Mouse (Mus musculus) kidney, postnatal 25 days (tissue): Measurements from ENCODE around the gene C1qtnf9.

Experiments used
- DNase-seq, 2 experiments: peaks; one replicate each; pipeline ENCODE4 v3.0.0; 2021; ENCODE audit warnings: mixed read lengths in 2 of 2

The C1qtnf9 gene

DNA sequence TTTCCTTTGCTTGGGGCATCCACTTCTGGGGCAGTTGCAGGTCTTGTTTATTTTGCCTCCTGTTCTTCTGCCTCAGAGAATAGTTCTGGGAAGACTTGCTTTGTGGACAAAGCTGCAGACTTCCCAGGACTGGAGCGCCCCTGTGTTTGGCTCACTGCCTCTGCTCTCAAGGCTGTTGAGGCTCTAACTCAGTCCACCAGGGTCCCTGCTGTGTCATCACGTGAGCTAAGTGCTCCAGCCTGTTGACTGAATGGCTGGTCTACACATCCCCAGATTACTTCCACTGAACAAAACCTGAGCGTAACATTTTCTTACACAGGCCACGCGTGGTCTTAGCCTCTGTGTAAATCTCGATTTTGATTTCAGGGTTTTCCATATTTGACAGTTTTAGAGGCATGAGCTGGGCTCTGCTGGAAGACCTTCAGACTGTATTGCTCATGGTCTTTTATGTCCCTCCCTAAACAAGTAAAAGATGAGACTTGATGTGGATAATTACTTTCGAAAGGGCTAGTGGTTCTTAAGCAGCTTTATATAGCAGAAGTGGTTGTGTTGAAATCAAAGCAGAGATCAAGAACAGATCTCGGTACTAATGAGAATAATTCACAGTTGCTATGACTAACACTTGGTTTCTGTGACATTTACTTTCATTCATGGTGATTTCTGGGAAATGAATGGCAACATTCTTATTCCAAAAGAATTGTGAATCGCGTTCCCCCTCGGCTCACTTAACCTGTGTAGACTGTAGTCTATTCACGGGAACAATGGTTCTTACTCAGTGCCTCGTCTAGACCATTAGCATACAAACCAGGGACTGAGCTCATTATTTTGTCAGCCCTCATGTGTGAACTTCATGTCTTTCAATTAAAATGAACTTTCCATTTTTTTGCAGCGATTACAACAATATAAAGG, 14.8 kb upstream of the C1qtnf9 start:
- no peak for DNase-seq

- DNase-seq, result no peak
Measured at GRCm38 (mm10) chr14:60753801-60754126, 14.2 kb upstream of the C1qtnf9 start.

GRCm38 (mm10) chr14:60754656-60755055, 13.3 kb upstream of the C1qtnf9 start:
- DNase-seq, result peak; percentile 40 to 81

DNA sequence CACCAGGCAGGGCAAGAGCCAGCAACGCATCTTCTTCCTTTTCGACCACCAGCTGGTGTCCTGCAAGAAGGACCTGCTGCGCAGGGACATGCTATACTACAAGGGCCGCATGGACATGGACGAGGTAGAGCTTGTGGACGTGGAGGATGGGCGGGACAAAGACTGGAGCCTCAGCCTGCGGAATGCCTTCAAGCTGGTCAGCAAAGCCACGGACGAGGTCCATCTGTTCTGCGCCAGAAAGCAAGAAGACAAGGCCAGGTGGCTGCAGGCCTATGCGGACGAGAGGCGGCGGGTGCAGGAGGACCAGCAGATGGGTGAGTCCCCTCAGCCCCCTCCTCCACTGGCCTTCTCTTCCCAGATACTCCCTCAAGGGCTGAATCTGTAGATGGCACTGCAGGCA, 11.7 kb upstream of the C1qtnf9 start:
- DNase-seq, result no peak

DNA sequence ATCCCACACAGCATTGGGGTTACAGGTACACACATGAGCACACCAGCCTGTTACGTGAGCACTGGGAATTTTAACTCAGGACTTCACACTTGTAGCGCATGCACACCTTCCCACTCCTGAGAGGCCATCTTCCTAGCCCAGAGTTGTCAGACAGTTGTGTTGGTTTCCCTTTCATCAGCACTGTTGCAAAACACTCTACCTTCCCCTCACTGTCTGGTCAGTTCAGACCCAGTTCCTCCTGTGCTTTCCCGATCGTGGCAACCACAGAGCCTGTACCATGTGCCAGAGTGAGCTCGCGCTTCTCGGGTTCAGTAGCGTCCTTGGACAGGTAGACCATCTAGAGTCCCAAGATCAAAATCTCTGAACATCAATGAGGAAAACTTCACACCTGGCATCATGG, 10.7 kb upstream of the C1qtnf9 start:
- no peak for DNase-seq

GRCm38 (mm10) chr14:60757722-60758121, 10.2 kb upstream of the C1qtnf9 start:
- no peak for DNase-seq

GRCm38 (mm10) chr14:60759097-60759496, 8.8 kb upstream of the C1qtnf9 start:
- no peak for DNase-seq

DNA sequence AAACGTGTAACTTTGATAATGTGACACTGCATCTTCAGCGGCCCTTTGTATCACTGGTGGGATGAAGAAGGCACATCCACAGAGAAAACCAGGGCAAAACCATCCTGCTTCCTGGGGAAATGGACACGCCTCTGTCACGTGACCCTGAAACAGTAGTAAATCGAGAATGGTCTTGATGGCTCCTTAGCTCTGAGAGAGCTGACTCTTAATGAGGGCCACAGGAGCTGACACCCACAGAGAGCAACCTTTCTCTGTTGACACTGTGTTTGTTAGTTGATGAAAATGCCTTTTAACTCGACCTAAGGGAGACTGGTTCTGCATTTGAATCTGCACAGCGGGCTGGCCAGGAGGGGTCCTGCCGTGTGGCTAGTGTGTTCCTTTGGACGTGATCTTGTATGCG, 6.1 kb upstream of the C1qtnf9 start:
- no peak for DNase-seq

DNA sequence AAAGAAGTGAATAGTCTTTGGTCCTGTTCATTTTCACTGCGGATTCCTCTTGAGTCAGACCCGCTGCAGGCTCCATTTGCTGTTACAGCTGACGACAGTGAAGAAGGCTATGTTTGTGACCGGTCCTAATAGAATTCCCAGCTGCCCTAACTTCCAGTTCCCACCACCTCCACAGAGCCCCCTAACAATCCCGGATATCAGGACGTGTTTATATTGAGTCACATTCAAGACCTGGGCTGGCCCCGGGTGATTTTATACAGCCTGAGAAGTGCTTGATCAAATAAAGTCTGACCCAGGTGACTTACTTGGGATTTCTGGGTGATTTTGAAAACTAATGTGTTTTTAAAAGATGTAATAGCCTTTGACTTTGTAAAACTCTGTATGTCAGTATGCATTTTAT, 5.2 kb upstream of the C1qtnf9 start:
- DNase-seq, result no peak

- no peak for DNase-seq
Measured at GRCm38 (mm10) chr14:60763746-60764145, 4.2 kb upstream of the C1qtnf9 start.

- no peak for DNase-seq
Measured at GRCm38 (mm10) chr14:60764526-60764925, 3.4 kb upstream of the C1qtnf9 start.

DNA sequence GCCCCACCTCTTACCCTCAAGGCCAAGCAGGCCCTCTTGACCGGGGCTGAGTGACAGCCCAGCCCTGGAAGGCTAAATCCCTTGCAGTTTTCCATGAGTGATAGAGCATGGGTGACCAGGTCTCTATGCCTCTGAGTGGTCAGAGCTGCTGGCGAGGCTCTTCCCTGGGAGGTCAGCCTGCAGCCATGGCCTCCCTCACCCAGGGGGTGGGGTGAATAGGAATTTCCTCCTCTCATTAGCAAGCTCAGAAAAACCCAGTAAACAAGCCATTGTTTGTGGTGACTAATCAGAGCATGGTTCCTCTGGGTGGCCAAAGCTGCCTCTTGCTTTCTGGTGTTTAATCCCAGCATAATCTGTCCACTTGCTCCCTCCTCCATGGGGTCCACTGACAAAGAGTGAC, 2.9 kb upstream of the C1qtnf9 start:
- DNase-seq, result peak in 1 of 2 experiments; percentile 56

GRCm38 (mm10) chr14:60769340-60769739, 1.4 kb downstream of the C1qtnf9 start:
- no peak for DNase-seq

GRCm38 (mm10) chr14:60770594-60770993, 2.7 kb downstream of the C1qtnf9 start:
- no peak for DNase-seq

DNA sequence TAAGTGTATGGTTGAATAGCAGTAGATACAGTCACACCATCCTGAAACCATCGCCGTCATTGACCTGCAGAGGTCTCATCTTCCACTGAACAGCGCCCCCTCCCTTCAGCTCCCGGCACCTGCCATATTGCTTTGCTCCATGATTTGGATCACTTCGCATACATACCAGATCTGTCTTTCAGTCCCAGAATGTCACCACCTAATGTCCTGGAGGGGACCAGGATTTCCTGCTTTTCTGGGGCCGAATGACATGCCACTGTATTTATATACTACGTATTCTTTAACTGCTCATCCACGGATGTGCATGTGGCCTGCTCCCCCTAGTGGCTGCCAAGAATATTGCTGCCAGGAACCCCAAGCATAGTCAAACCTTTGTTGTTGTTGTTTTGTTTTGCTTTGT, 3.1 kb downstream of the C1qtnf9 start:
- DNase-seq, result peak; percentile 67 to 76

GRCm38 (mm10) chr14:60773476-60773875, 5.5 kb downstream of the C1qtnf9 start:
- DNase-seq, result no peak

- peak in 1 of 2 experiments; percentile 13 for DNase-seq
Measured at GRCm38 (mm10) chr14:60776521-60776920, 8.6 kb downstream of the C1qtnf9 start.

GRCm38 (mm10) chr14:60777485-60777919, 9.6 kb downstream of the C1qtnf9 start:
- DNase-seq, result peak in 1 of 2 experiments; percentile 26

DNA sequence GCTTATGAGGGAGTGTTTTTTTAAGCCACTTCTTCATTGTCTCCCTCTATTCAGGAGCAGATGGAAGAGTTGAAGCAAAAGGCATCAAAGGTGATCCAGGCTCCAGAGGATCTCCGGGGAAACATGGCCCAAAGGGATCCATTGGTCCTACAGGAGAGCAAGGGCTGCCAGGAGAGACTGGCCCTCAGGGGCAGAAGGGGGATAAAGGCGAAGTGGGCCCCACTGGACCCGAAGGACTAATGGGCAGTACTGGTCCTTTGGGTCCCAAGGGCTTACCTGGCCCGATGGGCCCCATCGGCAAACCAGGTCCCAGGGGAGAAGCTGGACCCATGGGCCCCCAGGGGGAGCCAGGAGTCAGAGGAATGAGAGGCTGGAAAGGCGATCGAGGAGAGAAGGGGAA, 11.3 kb downstream of the C1qtnf9 start:
- DNase-seq, result peak in 1 of 2 experiments; percentile 25

GRCm38 (mm10) chr14:60782121-60782656, 14.3 kb downstream of the C1qtnf9 start:
- DNase-seq, result no peak

- DNase-seq, result no peak
Measured at GRCm38 (mm10) chr14:60783196-60783595, 15.3 kb downstream of the C1qtnf9 start.

DNA sequence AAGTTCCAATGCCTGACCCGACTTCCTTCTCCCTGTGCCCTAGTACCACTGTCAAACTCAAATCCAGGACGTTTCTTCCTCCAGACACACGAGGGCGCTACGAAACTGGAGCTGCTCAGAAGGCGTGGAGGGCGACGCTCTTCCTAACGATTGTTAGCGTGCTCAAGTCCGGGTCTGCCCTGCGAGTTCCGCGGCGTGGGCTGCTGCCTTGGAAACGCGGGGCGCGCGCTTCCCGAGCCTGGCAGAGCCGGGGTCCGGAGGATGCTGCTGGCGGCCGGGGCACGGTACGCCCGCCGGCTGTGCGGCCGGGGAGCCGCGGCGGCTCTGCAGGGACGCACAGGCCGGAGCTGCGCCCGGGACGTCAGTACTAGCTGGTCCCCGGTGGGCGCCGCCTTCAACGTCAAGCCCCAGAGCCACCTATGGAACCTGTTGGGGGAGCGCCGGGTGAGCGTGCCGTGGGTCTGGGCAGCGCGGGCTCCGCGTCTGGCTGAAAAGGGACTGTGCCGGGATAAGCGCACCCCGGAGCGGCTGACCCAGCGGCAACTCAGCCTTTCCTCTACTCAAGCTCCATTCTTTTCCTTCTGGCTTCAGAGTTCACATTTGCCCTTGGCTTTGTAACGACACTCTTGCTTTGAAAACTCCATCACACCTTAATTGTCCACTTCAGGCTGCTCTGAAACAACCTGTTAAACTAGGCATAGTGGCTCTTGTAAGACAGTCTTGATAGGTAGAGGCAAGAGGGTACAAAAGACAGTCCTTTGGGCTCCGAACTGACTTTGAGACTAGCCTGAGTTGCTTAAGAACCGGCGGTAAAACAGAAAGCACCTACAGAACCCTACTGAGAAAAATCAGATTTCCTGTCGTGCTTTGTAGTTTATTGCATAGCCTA, 16.7 kb downstream of the C1qtnf9 start, which contains the start of gene Mipep:
Mipep (plus strand) TSS at position 147 of the 889 bp plus-strand sequence.
- peak; percentile 88 to 91 for DNase-seq

DNA sequence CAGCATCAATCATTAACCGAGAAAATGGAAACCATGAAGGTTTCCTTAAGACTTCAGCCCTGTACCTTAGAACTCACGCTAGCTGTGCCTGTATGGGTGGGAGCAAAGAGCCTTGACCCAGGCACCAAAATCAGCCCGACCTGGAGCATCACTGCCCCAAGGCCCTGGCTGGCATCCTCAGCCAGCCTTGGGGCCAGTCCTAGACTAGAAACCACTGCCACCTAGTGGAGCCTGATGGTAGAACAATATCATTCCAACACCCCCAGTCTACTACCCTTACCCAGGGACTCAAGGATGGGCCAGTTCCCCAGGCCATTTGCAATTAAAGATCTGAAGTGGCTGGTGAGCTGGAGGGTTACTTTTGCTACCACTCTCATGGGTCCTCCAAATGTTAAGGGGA, 22.2 kb downstream of the C1qtnf9 start:
- DNase-seq, result peak; percentile 49 to 79
